Mouse (Mus musculus) lung, postnatal 0 days (tissue): ENCODE measurements around the gene Drosha.

Experiments used
- CTCF ChIP-seq: IDR thresholded peaks from 2 replicates; pipeline ENCODE4 v1.5.1; 2016; ENCODE audit warnings: antibody characterized with exemption, mild to moderate bottlenecking
- EP300 ChIP-seq: IDR thresholded peaks from 2 replicates; pipeline ENCODE4 v1.6.1; 2016; ENCODE audit warnings: antibody characterized with exemption, mild to moderate bottlenecking, control low read depth

DNA sequence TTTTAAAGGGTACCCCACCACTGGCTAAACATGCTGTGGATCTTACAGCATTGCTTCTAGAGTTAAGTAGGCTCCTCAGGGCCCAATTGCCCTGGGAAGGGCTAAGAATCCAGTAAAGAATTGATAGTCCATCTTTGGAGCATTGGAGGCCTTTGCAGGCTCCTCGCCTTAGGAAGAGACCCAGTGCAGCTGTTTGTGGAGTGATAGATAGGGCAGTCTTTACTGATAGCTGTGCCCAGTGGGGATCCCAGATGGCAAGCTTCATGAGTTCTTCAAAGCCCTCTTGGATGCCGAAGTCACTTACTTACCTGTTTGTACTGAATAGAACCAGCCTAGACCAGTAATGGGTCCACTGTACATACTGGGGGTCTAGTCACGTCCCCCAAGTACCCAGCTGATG is 34.0 kb downstream of the Drosha start:
- TF ChIP-seq CTCF, result no peak
- no peak for TF ChIP-seq EP300
